Mouse (Mus musculus) ES-E14 (cell line): ENCODE data around the gene Odf3l1.
A peak's percentile ranks its signal among the peaks of the same experiment; 100 is the strongest.

Source experiments
- CHD2 ChIP-seq: IDR thresholded peaks from 2 replicates; pipeline ENCODE4 v1.6.1; 2014; ENCODE audit warnings: mild to moderate bottlenecking, low read depth, low read length, inconsistent platforms
- HCFC1 ChIP-seq: IDR thresholded peaks from 2 replicates; pipeline ENCODE4 v1.6.1; 2012; ENCODE audit warnings: low read length, inconsistent platforms, borderline replicate concordance; ENCODE audit not compliant: insufficient read depth
- MAFK ChIP-seq: IDR thresholded peaks from 2 replicates; pipeline ENCODE4 v1.6.1; 2014; ENCODE audit warnings: mild to moderate bottlenecking, low read depth, low read length, inconsistent platforms; ENCODE audit not compliant: insufficient read depth
- ZC3H11A ChIP-seq: IDR thresholded peaks from 2 replicates; pipeline ENCODE4 v1.6.1; 2012; ENCODE audit warnings: low read depth, mild to moderate bottlenecking, inconsistent platforms, low read length, borderline replicate concordance
- ZNF384 ChIP-seq: IDR thresholded peaks from 2 replicates; pipeline ENCODE4 v1.6.1; 2012; ENCODE audit warnings: low read depth, low read length, inconsistent platforms

GRCm38 (mm10) chr9:56889817-56890216, 25.3 kb upstream of the Odf3l1 start:
- TF ChIP-seq ZNF384: no peak
- 0 out of 2 replicates have a peak, but pooled peaks have one; percentile 26 for TF ChIP-seq ZC3H11A
- TF ChIP-seq HCFC1: no peak
- no peak for TF ChIP-seq CHD2
- no peak for TF ChIP-seq MAFK
